Mouse (Mus musculus) hindbrain, embryonic 16.5 days (tissue): Measurements from ENCODE around the gene Dus4l. TPM values are rescaled to one million over a fixed set of nuclear protein-coding genes. Genes with fewer than 3 reads are reported as not detected.

Experiments used
- ATAC-seq: fragments of 200-750 bp; cut with Nextera tagmentation; 2 replicates; pipeline ENCODE4 v1.8.0; 2017; ENCODE audit warnings: moderate TSS enrichment, moderate library complexity
- H3K27ac ChIP-seq: fragments of 300-500 bp; sonication (generic); 2 replicates; pipeline ENCODE4 v1.5.1; 2014; ENCODE audit warnings: low read depth, mild to moderate bottlenecking, control low read depth, low read length, moderate library complexity
- H3K27me3 ChIP-seq: fragments of 300-500 bp; sonication (generic); replicated peaks from 2 replicates; pipeline ENCODE4 v1.6.1; 2014; ENCODE audit warnings: low read length; ENCODE audit not compliant: control insufficient read depth, insufficient read depth
- H3K36me3 ChIP-seq: fragments of 300-500 bp; sonication (generic); 2 replicates; pipeline ENCODE4 v1.6.1; 2014; ENCODE audit warnings: mild to moderate bottlenecking, low read length, moderate library complexity, mixed read lengths; ENCODE audit not compliant: control insufficient read depth, insufficient read depth
- H3K4me1 ChIP-seq: fragments of 300-500 bp; sonication (generic); 2 replicates; pipeline ENCODE4 v1.6.1; 2014; ENCODE audit warnings: low read depth, low read length; ENCODE audit not compliant: control insufficient read depth, insufficient read depth
- H3K4me2 ChIP-seq: fragments of 300-500 bp; sonication (generic); 2 replicates; pipeline ENCODE4 v1.6.1; 2014; ENCODE audit warnings: mild to moderate bottlenecking, low read length, control low read depth, moderate library complexity
- H3K4me3 ChIP-seq: fragments of 300-500 bp; sonication (generic); 2 replicates; pipeline ENCODE4 v1.5.1; 2014; ENCODE audit warnings: mild to moderate bottlenecking, low read length, control low read depth, moderate library complexity
- H3K9ac ChIP-seq: fragments of 300-500 bp; sonication (generic); 2 replicates; pipeline ENCODE4 v1.6.1; 2014; ENCODE audit warnings: low read depth, mild to moderate bottlenecking, control low read depth, low read length, moderate library complexity
- H3K9me3 ChIP-seq: fragments of 300-500 bp; sonication (generic); 2 replicates; pipeline ENCODE4 v1.6.1; 2014; ENCODE audit warnings: mild to moderate bottlenecking, low read length, moderate library complexity; ENCODE audit not compliant: control insufficient read depth
- WGBS: fragments of 180-500 bp; shearing (Covaris S2); extraction: QIAGEN DNeasy Blood & Tissue Kit; methylation state at CpG from one replicate; pipeline ENCODE4 v1.1.7; 2014; 5-methylcytosine and 5-hydroxymethylcytosine counted together
- polyA plus RNA-seq: library from polyadenylated mRNA; unstranded; fragments of >200 nt; fragmentation: Nextera tagmentation; extraction: Ambion mirVana; gene quantifications from 2 replicates; pipeline ENCODE4 v1.2.1, GENCODE M21; 2015

The Dus4l gene
- polyA plus RNA-seq, 1 experiment from 2014 or later, result 7.9 TPM

DNA sequence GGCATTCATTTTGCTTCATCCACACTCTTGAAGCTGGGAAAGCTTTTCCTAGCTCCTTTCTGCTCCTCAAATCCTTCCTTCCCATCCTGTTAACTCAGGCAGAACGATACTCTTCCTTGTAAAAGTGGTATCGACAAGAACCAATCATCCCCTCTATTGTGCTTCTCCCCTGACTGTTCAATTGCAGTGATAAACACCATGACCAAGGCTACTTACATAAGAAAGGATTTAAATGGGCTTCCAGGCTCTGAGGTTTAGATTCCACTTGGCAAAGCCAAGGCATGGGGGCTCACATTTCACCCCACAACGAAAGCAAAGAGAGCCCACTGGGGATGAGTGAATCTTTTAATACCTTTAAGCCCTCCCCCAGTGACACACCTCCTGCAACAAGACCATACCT is 46.5 kb downstream of the Dus4l start:
- H3K9me3 ChIP-seq, result no peaks in the 10 kb centered on the region
- no peak overlapping the region for H3K4me2 ChIP-seq
- WGBS, result 18% methylated on average over 3 of the region's 3 CpGs
- H3K27me3 ChIP-seq, result no peaks in the 10 kb centered on the region
- H3K9ac ChIP-seq, result no peak overlapping the region
- ATAC-seq, result no peak
- H3K36me3 ChIP-seq, result no peaks in the 10 kb centered on the region
- H3K4me1 ChIP-seq, result no peaks in the 10 kb centered on the region
- no peak overlapping the region for H3K4me3 ChIP-seq
- H3K27ac ChIP-seq, result no peak overlapping the region

DNA sequence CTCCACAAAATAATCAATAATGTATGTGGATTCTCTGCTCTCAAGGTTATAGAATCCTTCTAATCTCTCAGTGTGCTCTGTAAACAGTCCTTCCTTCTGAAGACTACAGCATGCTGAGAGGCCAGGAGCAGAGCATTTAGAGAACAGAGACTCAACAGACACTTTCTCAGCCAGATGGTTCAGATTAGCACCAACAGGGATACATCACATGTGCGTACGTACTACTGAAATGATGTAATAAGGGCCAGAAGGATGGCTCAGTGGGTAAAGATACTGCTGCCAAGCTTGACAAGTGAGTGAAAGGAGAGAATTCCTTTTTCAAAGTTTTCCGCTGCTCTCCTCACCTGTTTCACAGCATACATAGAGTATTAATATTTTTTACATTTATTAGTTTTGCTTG is 49.7 kb downstream of the Dus4l start:
- no peak for ATAC-seq
- Histone ChIP-seq H3K4me3 (no peak overlapping the region), H3K9ac (no peak overlapping the region), H3K36me3 (no peaks in the 10 kb centered on the region), H3K4me1 (no peaks in the 10 kb centered on the region), H3K9me3 (no peaks in the 10 kb centered on the region), H3K4me2 (no peak overlapping the region), H3K27me3 (no peaks in the 10 kb centered on the region), H3K27ac (no peak overlapping the region)
- WGBS, result 83% methylated on average over 3 of the region's 3 CpGs

DNA sequence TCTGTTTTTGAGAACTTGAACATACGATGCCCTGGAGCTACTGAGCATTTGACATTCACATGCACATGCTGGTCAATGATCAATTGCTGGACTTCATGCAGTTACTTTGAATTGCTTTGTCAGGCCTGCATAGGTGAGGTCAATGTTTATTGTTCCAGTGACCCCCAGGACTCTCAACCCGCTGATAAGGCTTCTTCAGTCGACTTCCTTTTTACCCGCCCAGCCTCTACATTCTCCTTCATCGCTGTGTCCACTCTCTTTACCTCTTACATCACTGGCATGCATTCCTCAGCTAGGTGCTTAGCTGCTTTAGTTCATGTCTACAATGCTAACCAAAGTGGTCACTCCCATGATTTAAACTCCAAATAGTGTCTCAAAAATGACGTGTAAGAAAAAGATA is 51.0 kb downstream of the Dus4l start:
- 81% methylated on average over 6 of the region's 6 CpGs for WGBS
- Histone ChIP-seq H3K9me3 (no peaks in the 10 kb centered on the region), H3K4me3 (no peak overlapping the region), H3K9ac (no peak overlapping the region), H3K36me3 (no peaks in the 10 kb centered on the region), H3K27me3 (no peaks in the 10 kb centered on the region), H3K4me1 (no peaks in the 10 kb centered on the region), H3K27ac (no peak overlapping the region), H3K4me2 (no peak overlapping the region)
- ATAC-seq, result no peak

DNA sequence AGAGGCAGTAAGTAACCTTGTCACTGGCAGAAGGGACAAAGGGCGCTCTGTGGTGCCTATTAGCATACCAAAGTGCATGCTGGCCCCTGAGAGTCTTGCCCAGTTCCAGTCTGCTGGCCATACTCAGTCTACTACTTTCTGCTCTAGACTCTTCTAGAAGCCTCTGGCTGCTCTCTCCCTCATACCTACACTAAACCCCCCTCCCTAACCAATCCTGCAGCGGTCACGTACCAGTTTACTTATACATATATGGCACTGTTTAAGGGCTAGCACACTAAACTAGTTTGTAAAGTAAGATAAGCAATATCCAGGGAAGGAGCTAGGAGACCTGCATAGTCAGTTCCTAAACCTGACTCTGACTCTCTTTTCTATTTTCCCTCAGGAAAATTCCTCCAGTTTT is 60.3 kb downstream of the Dus4l start:
- H3K9me3 ChIP-seq, result no peaks in the 10 kb centered on the region
- WGBS, result 74% methylated on average over 3 of the region's 3 CpGs

DNA sequence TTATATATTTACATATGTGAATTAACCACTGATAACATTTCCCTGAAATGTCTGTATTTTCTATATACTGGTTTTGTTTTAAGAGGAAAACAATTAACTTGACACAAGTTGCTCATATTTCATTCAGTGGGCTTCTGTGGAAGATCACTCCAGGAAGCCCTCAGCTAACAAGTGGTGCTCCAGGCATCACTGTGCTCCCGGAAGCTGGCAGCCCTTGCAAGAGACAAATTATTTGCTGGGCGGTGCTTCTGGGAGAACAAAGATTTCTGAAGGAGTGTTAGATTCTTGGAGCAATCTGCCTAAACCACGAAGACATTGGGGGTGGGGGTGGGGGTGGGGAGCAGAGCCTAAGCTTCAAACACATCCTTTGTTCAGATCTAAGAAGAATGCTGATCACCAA is 62.6 kb downstream of the Dus4l start:
- H3K36me3 ChIP-seq, result no peaks in the 10 kb centered on the region
- no peak for ATAC-seq
- no peaks in the 10 kb centered on the region for H3K4me1 ChIP-seq
- H3K27ac ChIP-seq, result no peak overlapping the region
- H3K9ac ChIP-seq, result no peak overlapping the region
- no peak overlapping the region for H3K4me2 ChIP-seq
- no peak overlapping the region for H3K4me3 ChIP-seq
- 39% methylated on average over 3 of the region's 3 CpGs for WGBS
- no peaks in the 10 kb centered on the region for H3K9me3 ChIP-seq
- no peaks in the 10 kb centered on the region for H3K27me3 ChIP-seq

More for the DNA sequence above, 60.3 kb downstream of the Dus4l start:
- H3K36me3 ChIP-seq, result no peaks in the 10 kb centered on the region
- H3K27me3 ChIP-seq, result no peaks in the 10 kb centered on the region
- H3K4me2 ChIP-seq, result no peak overlapping the region
- H3K4me3 ChIP-seq, result no peak overlapping the region
- H3K9ac ChIP-seq, result no peak overlapping the region
- ATAC-seq, result no peak
- no peaks in the 10 kb centered on the region for H3K4me1 ChIP-seq
- no peak overlapping the region for H3K27ac ChIP-seq

Other genes with a start within 250 kb of the Dus4l start
- 13.3 and 19.9 TPM in 2 replicates for gene Cbll1, start 155.2 kb downstream of the Dus4l start, polyA plus RNA-seq
- 0.06 and 0.10 TPM in 2 replicates for gene Slc26a4, start 94.9 kb downstream of the Dus4l start, polyA plus RNA-seq
- 29.6 and 30.0 TPM in 2 replicates for gene Bcap29, start 20.2 kb downstream of the Dus4l start, polyA plus RNA-seq
- gene Cog5, start within 50 bp of the Dus4l start, polyA plus RNA-seq, result 20.7 and 26.4 TPM in 2 replicates
- 17.6 and 17.7 TPM in 2 replicates for gene Gpr22, start 59.1 kb upstream of the Dus4l start, polyA plus RNA-seq